Mouse (Mus musculus) gastrocnemius, postnatal 25 days (tissue): Measurements from ENCODE around the gene Gpc6. TPM values are rescaled to one million over a fixed set of nuclear protein-coding genes. Genes with fewer than 3 reads are reported as not detected.

Source experiments
- DNase-seq: peaks from one replicate; pipeline ENCODE4 v3.0.0; 2022
- total RNA-seq, 2 experiments: library from RNA; stranded (reverse); gene quantifications; 1 replicate in 1 of 2; 2 replicates in 1 of 2; pipeline ENCODE4 v1.2.3; 2021

Gpc6 gene
- total RNA-seq, 2 experiments from 2014 or later: 3.1 to 3.5 TPM

GRCm38 (mm10) chr14:117452150-117452549 is 527.0 kb downstream of the Gpc6 start:
- DNase-seq: no peak

- DNase-seq: no peak
These were observed 548.3 kb downstream of the Gpc6 start for GRCm38 (mm10) chr14:117473378-117473777.

GRCm38 (mm10) chr14:117478879-117479278 is 553.8 kb downstream of the Gpc6 start:
- no peak for DNase-seq

GRCm38 (mm10) chr14:117487161-117487754 is 562.1 kb downstream of the Gpc6 start:
- no peak for DNase-seq

GRCm38 (mm10) chr14:117490469-117490868 is 565.4 kb downstream of the Gpc6 start:
- DNase-seq: no peak

GRCm38 (mm10) chr14:117495118-117495517 is 570.0 kb downstream of the Gpc6 start:
- no peak for DNase-seq

GRCm38 (mm10) chr14:117498785-117499184 is 573.7 kb downstream of the Gpc6 start:
- DNase-seq: no peak

- DNase-seq: no peak
These were observed 574.2 kb downstream of the Gpc6 start for GRCm38 (mm10) chr14:117499354-117499753.

- DNase-seq: no peak
These were observed 589.7 kb downstream of the Gpc6 start for GRCm38 (mm10) chr14:117514829-117515228.

- DNase-seq: no peak
These were observed 594.5 kb downstream of the Gpc6 start for GRCm38 (mm10) chr14:117519574-117519973.

GRCm38 (mm10) chr14:117520706-117521105 is 595.6 kb downstream of the Gpc6 start:
- no peak for DNase-seq

GRCm38 (mm10) chr14:117525133-117525532 is 600.0 kb downstream of the Gpc6 start:
- DNase-seq: no peak

- no peak for DNase-seq
These were observed 601.9 kb downstream of the Gpc6 start for GRCm38 (mm10) chr14:117527053-117527452.

- no peak for DNase-seq
These were observed 604.3 kb downstream of the Gpc6 start for GRCm38 (mm10) chr14:117529439-117529838.

GRCm38 (mm10) chr14:117552776-117553175 is 627.7 kb downstream of the Gpc6 start:
- no peak for DNase-seq

GRCm38 (mm10) chr14:117556715-117557320 is 631.7 kb downstream of the Gpc6 start:
- DNase-seq: no peak

- no peak for DNase-seq
These were observed 637.0 kb downstream of the Gpc6 start for GRCm38 (mm10) chr14:117562146-117562545.

GRCm38 (mm10) chr14:117569278-117569677 is 644.2 kb downstream of the Gpc6 start:
- no peak for DNase-seq

GRCm38 (mm10) chr14:117572213-117572612 is 647.1 kb downstream of the Gpc6 start:
- peak; percentile 17 for DNase-seq

GRCm38 (mm10) chr14:117574216-117574615 is 649.1 kb downstream of the Gpc6 start:
- DNase-seq: peak; percentile 38

GRCm38 (mm10) chr14:117581740-117582139 is 656.6 kb downstream of the Gpc6 start:
- no peak for DNase-seq

GRCm38 (mm10) chr14:117599758-117600157 is 674.6 kb downstream of the Gpc6 start:
- no peak for DNase-seq

GRCm38 (mm10) chr14:117603837-117604236 is 678.7 kb downstream of the Gpc6 start:
- DNase-seq: no peak

- no peak for DNase-seq
These were observed 680.6 kb downstream of the Gpc6 start for GRCm38 (mm10) chr14:117605750-117606149.
